Mouse (Mus musculus): ENCODE measurements around the gene Runx1.

DNA sequence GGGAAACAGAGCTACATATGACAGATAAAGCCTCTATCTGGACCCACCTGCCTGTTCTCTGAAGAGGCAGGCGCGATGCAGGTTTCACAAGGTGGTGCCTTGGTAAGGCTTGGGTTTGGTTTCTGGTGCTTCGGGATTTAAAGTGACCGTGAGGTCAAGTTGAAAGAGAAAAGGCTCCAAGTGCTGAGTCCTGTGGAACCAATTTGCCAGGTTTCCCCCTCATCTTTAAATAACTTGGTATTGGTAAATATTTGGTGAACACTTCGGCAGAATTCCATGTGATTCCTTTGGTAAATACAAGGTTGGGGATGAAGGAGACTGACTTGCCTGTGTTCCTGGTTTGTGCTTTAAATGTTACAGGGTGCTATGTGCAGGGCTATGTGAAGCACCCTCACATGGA lies 169.2 kb downstream of the Runx1 start:
- no peak for TF ChIP-seq POLR2A (IDR thresholded peaks at IDR 0.05; ENCODE audit: control insufficient read depth, extremely low read depth, insufficient read depth, low read length, poor library complexity)
- TF ChIP-seq CTCF (IDR thresholded peaks at IDR 0.05; ENCODE audit: borderline replicate concordance, control insufficient read depth, extremely low read depth, insufficient read depth, low read length, poor library complexity), result no peak
